Mouse (Mus musculus) embryonic facial prominence, embryonic 10.5 days (tissue): Measurements from ENCODE around the gene Gm3604. TPM values are rescaled to one million over a fixed set of nuclear protein-coding genes. Genes with fewer than 3 reads are reported as not detected.
"Not testable (repeated sequence)": the region's sequence is repeated elsewhere in the genome, so short reads cannot be mapped to it uniquely, and the experiment has no call there.

Experiments
- DNase-seq: peaks from one replicate; pipeline ENCODE4 v3.0.0-alpha.2; 2017; ENCODE audit warnings: low spot score
- H3K27ac ChIP-seq: fragments of 300-500 bp; sonication (generic); replicated peaks from 2 replicates; pipeline ENCODE4 v1.5.1; 2016; ENCODE audit warnings: mild to moderate bottlenecking
- H3K27me3 ChIP-seq: fragments of 300-500 bp; sonication (generic); replicated peaks from 2 replicates; pipeline ENCODE4 v1.6.1; 2016; ENCODE audit warnings: low read depth, mild to moderate bottlenecking; ENCODE audit not compliant: poor library complexity, severe bottlenecking
- H3K36me3 ChIP-seq: fragments of 300-500 bp; sonication (generic); replicated peaks from 2 replicates; pipeline ENCODE4 v1.6.1; 2016; ENCODE audit warnings: mild to moderate bottlenecking, moderate library complexity
- H3K4me1 ChIP-seq: fragments of 300-500 bp; sonication (generic); 2 replicates; pipeline ENCODE4 v1.6.1; 2016
- H3K4me3 ChIP-seq: fragments of 300-500 bp; sonication (generic); 2 replicates; pipeline ENCODE4 v1.5.1; 2016; ENCODE audit warnings: mild to moderate bottlenecking, moderate library complexity
- H3K9me3 ChIP-seq: fragments of 300-500 bp; sonication (generic); 2 replicates; pipeline ENCODE4 v1.6.1; 2016; ENCODE audit warnings: mild to moderate bottlenecking
- WGBS: fragments of 180-500 bp; shearing (Covaris S2); methylation state at CpG from one replicate; pipeline ENCODE4 v1.1.7; 2016; 5-methylcytosine and 5-hydroxymethylcytosine counted together
- microRNA-seq: library from miRNA; unstranded; fragments of <30 nt; microRNA quantifications from one replicate; pipeline ENCODE4, GENCODE M21; 2017
- polyA plus RNA-seq: library from polyadenylated mRNA; unstranded; fragments of >200 nt; fragmentation: Nextera tagmentation; extraction: Ambion mirVana; gene quantifications from 2 replicates; pipeline ENCODE4 v1.2.1, GENCODE M21; 2016

Gm3604 gene
- polyA plus RNA-seq, result 4.1 and 4.4 TPM in 2 replicates

DNA sequence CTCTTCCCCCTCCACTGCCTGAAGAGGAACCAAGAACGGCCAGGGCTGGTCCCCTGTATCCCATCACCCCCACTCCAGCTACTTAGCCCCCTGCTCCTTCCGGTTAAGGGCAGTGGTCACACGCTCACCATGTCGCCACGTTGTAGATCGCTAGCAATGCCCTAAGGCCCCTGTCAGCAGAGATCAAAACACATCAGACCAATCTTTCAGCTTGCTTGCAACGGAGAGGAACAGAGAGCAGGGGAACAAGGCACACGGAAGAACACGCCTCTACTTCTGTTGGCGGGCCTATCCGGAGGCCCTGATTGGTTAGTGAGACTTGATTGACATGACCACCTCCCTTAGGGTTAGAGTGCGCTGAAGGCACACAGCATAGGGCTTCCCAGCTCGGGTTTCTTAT, at the start of gene Gm3604:
Gene Gm3604, minus strand, starts transcription at position 226 of the 400 bp plus-strand sequence.
- peak; percentile 41 for DNase-seq
- Histone ChIP-seq H3K9me3 (peaks cover 16% of the 10 kb centered on the region), H3K4me3 (peak within 1 kb of the TSS; percentile 56), H3K27ac (peak within 1 kb of the TSS; percentile 61; the same call in 1 of the 2 replicates)
- 7% methylated on average over 13 of the region's 13 CpGs for WGBS
- H3K36me3 ChIP-seq, H3K4me1 ChIP-seq, H3K27me3 ChIP-seq: not testable (repeated sequence)

DNA sequence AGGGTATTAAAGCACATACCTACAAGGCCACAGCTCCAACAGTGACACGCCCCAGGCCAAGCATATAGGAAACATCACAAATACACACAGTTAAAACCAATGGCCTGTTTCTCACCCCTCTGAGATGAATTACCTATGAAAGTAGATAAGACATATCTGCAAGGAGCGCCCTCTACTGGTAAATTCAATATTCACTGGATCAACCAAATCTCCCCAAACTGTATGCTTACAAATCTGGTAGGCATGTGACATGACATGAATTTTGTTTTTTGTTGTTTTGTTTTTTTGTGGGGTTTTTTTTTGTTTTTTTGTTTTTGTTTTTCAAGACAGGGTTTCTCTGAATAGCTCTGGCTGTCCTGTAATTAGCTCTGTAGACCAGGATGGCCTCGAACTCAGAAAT, 16.2 kb upstream of the Gm3604 start:
- DNase-seq, H3K4me1 ChIP-seq, H3K36me3 ChIP-seq, H3K9me3 ChIP-seq, H3K27me3 ChIP-seq, H3K4me3 ChIP-seq, H3K27ac ChIP-seq: not testable (repeated sequence)
- WGBS, result 73% methylated on average over 3 of the region's 3 CpGs

DNA sequence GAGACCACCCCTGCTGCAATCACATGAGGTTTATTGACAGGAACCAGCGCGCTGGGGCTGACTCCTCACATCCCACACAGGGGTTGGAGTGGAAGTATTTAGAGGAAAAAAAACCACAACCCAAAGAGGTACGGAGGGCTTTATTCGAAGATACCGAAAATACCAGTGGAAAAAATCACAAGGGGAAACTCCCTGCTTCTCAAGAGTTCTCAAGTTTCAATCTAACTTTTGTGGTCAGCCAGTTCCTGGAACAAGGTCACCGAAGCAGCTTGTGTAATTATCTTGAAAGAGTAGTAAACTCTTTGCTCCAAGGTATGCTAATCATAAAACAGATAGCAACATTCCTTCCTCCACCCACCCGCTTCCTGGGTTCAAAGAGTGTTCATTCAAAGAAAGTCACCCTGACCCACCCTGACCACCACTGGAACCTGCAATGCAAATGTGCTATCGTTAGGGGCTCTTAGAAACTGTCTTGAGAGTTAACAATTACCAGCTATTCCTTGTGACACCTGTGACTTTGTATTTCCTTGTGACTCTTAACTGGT, 7.2 kb upstream of the Gm3604 start:
- H3K27me3 ChIP-seq, H3K4me3 ChIP-seq, DNase-seq, H3K36me3 ChIP-seq, H3K4me1 ChIP-seq, H3K27ac ChIP-seq: not testable (repeated sequence)
- peaks cover 12% of the 10 kb centered on the region for H3K9me3 ChIP-seq
- WGBS, result 89% methylated on average over 8 of the region's 8 CpGs

DNA sequence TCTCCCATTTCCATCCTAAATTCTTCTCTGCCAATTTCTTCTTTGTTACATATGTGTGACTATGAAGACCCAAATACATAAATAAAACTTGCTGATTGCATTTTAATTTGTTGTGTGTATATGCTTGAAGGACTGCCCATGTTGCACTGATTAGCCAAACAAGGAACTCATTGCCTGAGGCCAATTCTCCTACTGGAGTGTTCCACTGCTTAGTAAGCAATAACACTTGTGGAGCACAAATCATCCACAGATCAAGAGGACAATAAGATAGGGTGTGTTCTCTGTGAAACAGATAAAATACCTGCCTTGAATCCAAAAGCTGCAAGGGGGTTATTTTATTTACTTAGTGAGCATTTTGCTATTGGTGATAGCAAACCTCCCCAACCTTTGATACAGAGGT, 51.2 kb downstream of the Gm3604 start:
- Histone ChIP-seq H3K27me3 (no peaks in the 10 kb centered on the region), H3K27ac (no peak overlapping the region), H3K4me3 (no peak overlapping the region), H3K4me1 (no peaks in the 10 kb centered on the region), H3K9me3 (peaks cover 45% of the 10 kb centered on the region), H3K36me3 (no peaks in the 10 kb centered on the region)
- no peak for DNase-seq

DNA sequence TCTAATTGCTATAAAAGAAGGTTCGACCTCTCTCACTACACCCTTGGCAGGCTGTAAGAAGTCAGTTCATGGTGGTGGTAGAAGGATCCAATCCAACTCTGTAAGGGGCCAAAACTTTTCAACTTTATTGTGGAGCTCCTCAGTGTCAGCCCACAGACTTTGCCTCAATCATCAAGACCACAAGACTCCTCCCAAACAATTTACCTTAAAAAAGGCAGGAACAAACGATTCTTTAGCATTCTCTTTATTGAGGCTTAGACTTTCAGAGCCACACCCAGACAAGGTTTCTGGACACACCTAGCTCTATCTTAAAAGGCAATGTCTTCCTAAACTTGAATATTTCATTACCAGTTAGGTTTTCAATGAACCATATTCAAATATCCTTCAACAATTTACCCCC, 51.6 kb downstream of the Gm3604 start:
- 82% methylated on average over 2 of the region's 2 CpGs for WGBS
- H3K4me1 ChIP-seq, result no peaks in the 10 kb centered on the region
- H3K36me3 ChIP-seq, result no peaks in the 10 kb centered on the region
- no peak for DNase-seq
- no peaks in the 10 kb centered on the region for H3K27me3 ChIP-seq
- no peak overlapping the region for H3K27ac ChIP-seq
- H3K4me3 ChIP-seq, result no peak overlapping the region
- H3K9me3 ChIP-seq, result peaks cover 45% of the 10 kb centered on the region

Small RNAs within 50 kb of the gene (microRNA-seq; reads per million reads assigned to microRNA genes)
- gene Gm25933, result not detected

Other genes starting within 250 kb of the Gm3604 start
- 13.0 and 16.2 TPM in 2 replicates for gene Gm49359, start 83.7 kb upstream of the Gm3604 start, polyA plus RNA-seq
- gene Zfp935, start 175.3 kb upstream of the Gm3604 start, polyA plus RNA-seq, result not detected in 2 replicates
- gene Zfp934, start 188.0 kb upstream of the Gm3604 start, polyA plus RNA-seq, result 22.1 TPM in 2 replicates
- gene 6720489N17Rik, start 241.0 kb upstream of the Gm3604 start, polyA plus RNA-seq, result 14.6 and 15.6 TPM in 2 replicates